Mouse (Mus musculus): ENCODE measurements around the gene Eml2.
A peak's percentile ranks its signal among the peaks of the same experiment; 100 is the strongest.
"Not testable (repeated sequence)": the region's sequence is repeated elsewhere in the genome, so short reads cannot be mapped to it uniquely, and the experiment has no call there.

The Eml2 gene

GRCm38 (mm10) chr7:19175708-19176515 is at the start of gene Eml2:
TSS of gene Eml2 (plus strand) at chr7:19176421.
- DNase-seq (ENCODE audit: low spot score), result no peak

- no peak for DNase-seq (ENCODE audit: low spot score)
Observed at GRCm38 (mm10) chr7:19127744-19128143, 48.5 kb upstream of the Eml2 start.

- no peak for DNase-seq (ENCODE audit: low spot score)
Observed at GRCm38 (mm10) chr7:19129396-19129795, 46.8 kb upstream of the Eml2 start.

GRCm38 (mm10) chr7:19130657-19131056 is 45.6 kb upstream of the Eml2 start:
- no peak for DNase-seq (ENCODE audit: low spot score)

GRCm38 (mm10) chr7:19131324-19131848 is 44.8 kb upstream of the Eml2 start:
- peak; percentile 95 for DNase-seq (ENCODE audit: low spot score)

GRCm38 (mm10) chr7:19136168-19136567 is 40.1 kb upstream of the Eml2 start:
- no peak for DNase-seq (ENCODE audit: low spot score)

- DNase-seq (ENCODE audit: low spot score), result no peak
Observed at GRCm38 (mm10) chr7:19136673-19137334, 39.4 kb upstream of the Eml2 start.

- DNase-seq (ENCODE audit: low spot score), result peak; percentile 51
Observed at GRCm38 (mm10) chr7:19137380-19137779, 38.8 kb upstream of the Eml2 start.

GRCm38 (mm10) chr7:19146793-19147192 is 29.4 kb upstream of the Eml2 start:
- DNase-seq (ENCODE audit: low spot score), result no peak

- no peak for DNase-seq (ENCODE audit: low spot score)
Observed at GRCm38 (mm10) chr7:19147497-19148045, 28.6 kb upstream of the Eml2 start.

- DNase-seq (ENCODE audit: low spot score), result no peak
Observed at GRCm38 (mm10) chr7:19148180-19148874, 27.9 kb upstream of the Eml2 start.

GRCm38 (mm10) chr7:19148875-19149541 is 27.2 kb upstream of the Eml2 start, which contains the start of gene Qpctl:
TSS of gene Qpctl (minus strand) at chr7:19149291.
- DNase-seq (ENCODE audit: low spot score), result peak; percentile 89

GRCm38 (mm10) chr7:19149626-19150025 is 26.6 kb upstream of the Eml2 start, which contains the start of gene Snrpd2:
TSS of gene Snrpd2 (plus strand) at chr7:19149722.
- DNase-seq (ENCODE audit: low spot score), result peak; percentile 96

GRCm38 (mm10) chr7:19151121-19151520 is 25.1 kb upstream of the Eml2 start:
- DNase-seq (ENCODE audit: low spot score), result not testable (repeated sequence)

GRCm38 (mm10) chr7:19154796-19155195 is 21.4 kb upstream of the Eml2 start:
- no peak for DNase-seq (ENCODE audit: low spot score)

GRCm38 (mm10) chr7:19155825-19156475 is 20.3 kb upstream of the Eml2 start:
- no peak for DNase-seq (ENCODE audit: low spot score)

- peak; percentile 93 for DNase-seq (ENCODE audit: low spot score)
Observed at GRCm38 (mm10) chr7:19157160-19157800, 18.9 kb upstream of the Eml2 start.

- no peak for DNase-seq (ENCODE audit: low spot score)
Observed at GRCm38 (mm10) chr7:19158601-19159000, 17.6 kb upstream of the Eml2 start.

- DNase-seq (ENCODE audit: low spot score), result no peak
Observed at GRCm38 (mm10) chr7:19159411-19159810, 16.8 kb upstream of the Eml2 start.

- DNase-seq (ENCODE audit: low spot score), result no peak
Observed at GRCm38 (mm10) chr7:19160115-19160514, 16.1 kb upstream of the Eml2 start.

Measured in ovary, postnatal 14 days (tissue).